Mouse (Mus musculus) CH12.LX (cell line): Measurements from ENCODE around the gene Maats1.
A peak's percentile ranks its signal among the peaks of the same experiment; 100 is the strongest.

Experiments used
- CHD1 ChIP-seq: IDR thresholded peaks from 2 replicates; pipeline ENCODE4 v1.6.1; 2012; ENCODE audit warnings: low read depth, low read length, improper control_type of control experiment, inconsistent platforms
- CHD2 ChIP-seq: IDR thresholded peaks from 2 replicates; pipeline ENCODE4 v1.6.1; 2011; ENCODE audit warnings: low read length, improper control_type of control experiment
- CTCF ChIP-seq, 2 experiments: IDR thresholded peaks in 1 of 2; conservative IDR thresholded peaks in 1 of 2; 2 replicates each; pipeline ENCODE4 v1.5.1; 2011 to 2012; ENCODE audit warnings: low read depth in 2 of 2, low read length in 2 of 2, improper control_type of control experiment in 1 of 2, inconsistent platforms in 1 of 2, mild to moderate bottlenecking in 1 of 2, moderate library complexity in 1 of 2
- ETS1 ChIP-seq: conservative IDR thresholded peaks from 2 replicates; pipeline ENCODE4 v1.6.1; 2012; ENCODE audit warnings: low read depth, mild to moderate bottlenecking, inconsistent platforms, low read length, improper control_type of control experiment, moderate library complexity
- KAT2A ChIP-seq: IDR thresholded peaks from 2 replicates; pipeline ENCODE4 v1.6.1; 2012; ENCODE audit warnings: low read length, improper control_type of control experiment, inconsistent platforms; ENCODE audit not compliant: insufficient replicate concordance
- MAFK ChIP-seq: IDR thresholded peaks from 2 replicates; pipeline ENCODE4 v1.6.1; 2011; ENCODE audit warnings: low read length, improper control_type of control experiment; ENCODE audit not compliant: insufficient replicate concordance
- MAX ChIP-seq: IDR thresholded peaks from 2 replicates; pipeline ENCODE4 v1.6.1; 2011; ENCODE audit warnings: low read length, improper control_type of control experiment
- POLR2A ChIP-seq: IDR thresholded peaks from 2 replicates; pipeline ENCODE4 v1.6.1; 2011; ENCODE audit warnings: low read depth, mild to moderate bottlenecking, improper control_type of control experiment, low read length
- TCF12 ChIP-seq: IDR thresholded peaks from 2 replicates; pipeline ENCODE4 v1.6.1; 2014; ENCODE audit warnings: low read depth, mild to moderate bottlenecking, inconsistent platforms, low read length, improper control_type of control experiment
- ZC3H11A ChIP-seq: IDR thresholded peaks from 2 replicates; pipeline ENCODE4 v1.6.1; 2012; ENCODE audit warnings: low read depth, mild to moderate bottlenecking, inconsistent platforms, low read length, improper control_type of control experiment
- ZNF384 ChIP-seq: IDR thresholded peaks from 2 replicates; pipeline ENCODE4 v1.6.1; 2012; ENCODE audit warnings: low read depth, low read length, improper control_type of control experiment, inconsistent platforms

DNA sequence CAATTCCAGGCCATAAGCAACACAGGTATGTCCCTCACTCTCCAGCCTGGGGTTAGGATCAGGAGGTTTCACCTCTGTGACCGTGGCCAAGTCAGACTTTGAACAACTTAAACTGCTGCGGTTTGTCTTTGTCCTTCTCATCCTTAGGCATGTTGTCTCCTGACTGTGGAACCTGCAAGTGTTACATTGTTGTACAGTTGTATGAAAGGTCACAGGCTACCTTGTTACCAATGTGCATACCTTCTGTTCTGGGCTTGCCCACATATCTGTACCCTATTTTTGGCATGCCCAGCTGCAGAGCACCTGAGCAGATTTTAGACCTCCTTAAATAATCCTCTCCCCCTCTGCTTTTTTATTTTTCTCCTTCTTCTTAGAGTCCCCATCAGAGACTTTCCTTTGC, 17.3 kb upstream of the Maats1 start:
- TF ChIP-seq POLR2A (no peak), MAX (no peak), ZC3H11A (no peak), CHD1 (no peak), CTCF (conservative IDR thresholded peaks at IDR 0.05 in 1 of 2, IDR thresholded peaks at IDR 0.05 in 1 of 2; ENCODE audit: low read depth in 2 of 2, low read length in 2 of 2) (no peak), CHD2 (no peak; the same call in 1 of the 2 replicates), MAFK (no peak), ETS1 (no peak), KAT2A (no peak), TCF12 (0 out of 2 replicates have a peak, but pooled peaks have one; percentile 57), ZNF384 (no peak)
